Mouse (Mus musculus): ENCODE measurements around the gene Eras. TPM values are rescaled to one million over a fixed set of nuclear protein-coding genes. Genes with fewer than 3 reads are reported as not detected.
"Not testable (repeated sequence)": the region's sequence is repeated elsewhere in the genome, so short reads cannot be mapped to it uniquely, and the experiment has no call there.

The Eras gene
- polyA plus RNA-seq, 1 experiment from 2014 or later, result not detected

GRCm38 (mm10) chrX:7947108-7947899 is 18.9 kb upstream of the Eras start, which contains the start of gene Hdac6:
Gene Hdac6 (minus strand): TSS chrX:7947889.
- peak within 1 kb of the TSS; percentile 61 for H3K4me2 ChIP-seq (replicated peaks)
- H3K9me3 ChIP-seq, result no peaks in the 10 kb centered on the region
- no peaks in the 10 kb centered on the region for H3K27me3 ChIP-seq (replicated peaks)
- H3K36me3 ChIP-seq, result 0 out of 2 replicates have a peak, but pooled peaks cover 3% of the 10 kb centered on the region
- 19% methylated on average over 36 of the region's 37 CpGs for WGBS
- peak; percentile 98 for ATAC-seq (ENCODE audit: low FRiP score, low read depth)
- H3K9ac ChIP-seq, result peak within 1 kb of the TSS; percentile 54
- peak within 1 kb of the TSS; percentile 47 for H3K4me3 ChIP-seq
- no peak within 1 kb of the TSS for H3K27ac ChIP-seq
- peaks cover 6% of the 10 kb centered on the region; the same call in 1 of the 2 replicates for H3K4me1 ChIP-seq

DNA sequence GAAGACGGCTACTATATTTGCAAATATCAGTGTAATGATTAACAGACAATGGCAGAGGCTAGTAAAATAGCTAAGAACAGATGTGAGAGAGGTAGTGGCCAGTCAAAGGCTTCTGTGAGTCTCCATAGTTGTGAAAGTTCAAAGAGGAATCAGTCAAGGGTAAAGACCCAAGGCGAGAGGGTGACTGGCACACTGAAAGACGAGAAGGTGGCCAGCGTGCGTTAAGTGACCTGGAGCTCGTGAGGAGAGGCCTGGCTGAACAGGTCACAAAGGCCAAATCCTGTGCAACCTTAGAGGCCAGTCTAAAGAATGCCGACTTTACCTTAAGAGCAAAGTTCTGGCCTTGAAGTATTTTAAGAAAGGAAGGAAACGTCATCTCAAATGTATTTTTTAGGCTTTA is 17.2 kb upstream of the Eras start:
- H3K36me3 ChIP-seq, result peaks cover 3% of the 10 kb centered on the region; the same call in 1 of the 2 replicates
- no peak overlapping the region for H3K9ac ChIP-seq
- no peaks in the 10 kb centered on the region for H3K27me3 ChIP-seq (replicated peaks)
- H3K4me3 ChIP-seq, result no peak overlapping the region
- 76% methylated on average over 8 of the region's 8 CpGs for WGBS
- H3K27ac ChIP-seq, result no peak overlapping the region
- peaks cover 6% of the 10 kb centered on the region; the same call in 1 of the 2 replicates for H3K4me1 ChIP-seq
- no peak for ATAC-seq (ENCODE audit: low FRiP score, low read depth)
- no peak overlapping the region for H3K4me2 ChIP-seq (replicated peaks)
- no peaks in the 10 kb centered on the region for H3K9me3 ChIP-seq

DNA sequence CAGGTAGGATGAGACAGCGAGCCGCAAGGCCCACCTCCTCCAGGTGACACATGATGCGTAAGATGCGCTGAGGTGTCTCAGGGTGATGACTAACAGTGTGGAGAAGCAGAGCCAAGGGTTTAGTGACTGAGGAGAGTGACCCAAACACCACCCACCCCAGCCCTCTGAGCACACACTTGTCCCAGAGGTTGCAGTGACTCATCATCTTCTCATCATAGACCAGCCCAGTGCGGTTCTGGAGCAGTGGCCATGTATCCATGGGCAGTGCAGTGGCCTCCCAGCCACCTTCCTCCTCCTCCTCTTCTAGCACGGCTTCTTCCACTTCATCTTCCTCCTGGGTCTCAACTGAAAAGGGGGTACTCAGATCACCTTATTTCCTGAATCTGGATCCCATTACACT is 9.3 kb upstream of the Eras start:
- no peaks in the 10 kb centered on the region for H3K9me3 ChIP-seq
- H3K4me2 ChIP-seq (replicated peaks), result no peak overlapping the region
- H3K4me3 ChIP-seq, result no peak overlapping the region
- H3K27me3 ChIP-seq (replicated peaks), result no peaks in the 10 kb centered on the region
- H3K9ac ChIP-seq, result no peak overlapping the region
- H3K36me3 ChIP-seq, result peaks cover 32% of the 10 kb centered on the region
- no peaks in the 10 kb centered on the region for H3K4me1 ChIP-seq
- no peak for ATAC-seq (ENCODE audit: low FRiP score, low read depth)
- no peak overlapping the region for H3K27ac ChIP-seq
- 90% methylated on average over 6 of the region's 6 CpGs for WGBS

DNA sequence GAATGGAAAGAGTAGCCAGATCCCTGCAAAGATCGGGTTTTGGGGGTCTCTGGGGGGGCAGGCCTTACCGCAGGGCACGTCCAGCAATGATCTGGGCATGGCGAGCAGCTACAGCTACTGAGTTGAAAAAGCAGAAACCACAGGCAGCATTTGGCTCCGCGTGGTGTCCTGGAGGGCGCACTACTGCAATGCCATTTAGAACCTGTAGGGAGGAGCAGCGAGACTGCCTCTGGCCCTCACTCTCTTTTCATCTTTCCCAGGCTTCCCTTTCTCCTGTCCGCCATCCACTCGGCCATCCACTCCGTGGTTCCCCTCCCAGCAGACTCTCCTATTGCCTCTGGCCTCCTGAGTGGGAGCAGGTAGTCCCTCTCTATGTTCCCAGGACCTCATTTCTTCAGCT is 8.5 kb upstream of the Eras start:
- Histone ChIP-seq H3K9me3 (no peaks in the 10 kb centered on the region), H3K4me2 (replicated peaks) (no peak overlapping the region), H3K9ac (no peak overlapping the region), H3K27me3 (replicated peaks) (no peaks in the 10 kb centered on the region), H3K27ac (no peak overlapping the region), H3K4me3 (no peak overlapping the region), H3K4me1 (no peaks in the 10 kb centered on the region), H3K36me3 (peaks cover 35% of the 10 kb centered on the region)
- 38% methylated on average over 11 of the region's 11 CpGs for WGBS
- no peak for ATAC-seq (ENCODE audit: low FRiP score, low read depth)

DNA sequence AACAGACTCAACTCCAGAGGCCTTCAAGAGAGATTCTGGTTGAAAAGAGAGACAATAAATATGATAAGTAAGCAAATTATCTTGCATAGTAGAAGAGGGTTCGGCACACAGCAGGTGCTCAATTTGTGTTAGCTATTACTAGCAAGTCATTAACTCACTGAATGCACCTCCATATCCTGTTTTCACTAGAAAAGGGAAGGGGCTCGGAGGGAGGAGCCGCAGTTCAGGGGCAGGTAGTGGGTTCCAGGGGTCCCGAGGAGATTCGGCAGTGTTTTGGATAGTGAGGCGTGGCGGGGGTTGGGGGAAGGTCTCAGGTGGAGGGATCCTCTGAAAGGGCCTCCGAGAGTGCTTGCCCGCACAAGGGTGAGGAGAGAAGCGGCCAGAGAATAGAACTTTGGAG is 1.3 kb downstream of the Eras start:
- no peak for ATAC-seq (ENCODE audit: low FRiP score, low read depth)

DNA sequence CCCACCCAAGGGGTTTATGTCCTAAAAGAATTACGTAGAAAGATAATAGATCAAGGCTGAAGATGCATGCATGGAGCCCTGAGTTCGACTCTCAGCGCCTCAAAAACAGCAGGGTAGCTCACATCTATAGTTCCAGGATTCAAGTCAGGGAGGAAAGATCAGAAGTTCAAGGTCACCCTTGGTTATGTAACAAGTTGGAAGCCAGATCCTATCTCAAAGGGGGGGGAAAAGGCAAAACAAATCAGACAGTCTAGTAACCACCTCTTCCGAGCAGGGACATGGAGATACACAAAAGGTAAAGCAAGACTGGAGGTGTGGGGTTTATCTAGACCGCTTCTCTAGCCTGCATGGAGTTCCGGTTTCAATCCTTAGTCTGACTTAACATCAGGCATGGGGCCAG is 2.1 kb downstream of the Eras start:
- peaks cover 36% of the 10 kb centered on the region for H3K27me3 ChIP-seq (replicated peaks)
- no peaks in the 10 kb centered on the region for H3K9me3 ChIP-seq
- peaks cover 6% of the 10 kb centered on the region for H3K4me1 ChIP-seq
- whole genome bisulfite sequencing, result 71% methylated on average over 6 of the region's 6 CpGs
- peaks cover 2% of the 10 kb centered on the region for H3K36me3 ChIP-seq
- no peak overlapping the region for H3K9ac ChIP-seq
- no peak overlapping the region for H3K4me3 ChIP-seq
- H3K27ac ChIP-seq, result no peak overlapping the region
- ATAC-seq (ENCODE audit: low FRiP score, low read depth), result no peak
- H3K4me2 ChIP-seq (replicated peaks), result no peak overlapping the region

More for the DNA sequence above, 1.3 kb downstream of the Eras start:
- H3K27me3 ChIP-seq (replicated peaks), result peaks cover 33% of the 10 kb centered on the region
- WGBS, result 25% methylated on average over 10 of the region's 10 CpGs
- H3K36me3 ChIP-seq, result peaks cover 7% of the 10 kb centered on the region
- H3K9ac ChIP-seq, result no peak overlapping the region
- H3K4me3 ChIP-seq, result no peak overlapping the region
- no peak overlapping the region for H3K27ac ChIP-seq
- H3K4me2 ChIP-seq (replicated peaks), result no peak overlapping the region
- no peaks in the 10 kb centered on the region for H3K9me3 ChIP-seq
- H3K4me1 ChIP-seq, result peaks cover 6% of the 10 kb centered on the region

DNA sequence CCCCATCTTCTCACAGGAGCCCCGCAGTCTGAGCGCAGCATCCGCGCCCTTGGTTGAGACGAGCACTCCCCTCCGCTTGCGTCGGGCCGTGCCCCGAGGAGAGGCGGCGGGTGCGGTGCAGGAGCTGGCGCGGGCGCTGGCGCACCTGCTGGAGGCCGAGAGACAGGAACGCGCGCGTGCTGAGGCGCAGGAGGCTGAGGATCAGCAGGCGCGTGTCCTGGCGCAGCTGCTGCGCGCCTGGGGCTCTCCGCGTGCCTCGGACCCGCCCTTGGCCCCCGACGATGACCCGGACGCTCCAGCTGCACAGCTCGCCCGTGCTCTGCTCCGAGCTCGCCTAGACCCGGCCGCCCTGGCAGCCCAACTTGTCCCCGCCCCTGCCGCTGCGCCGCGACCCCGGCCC is 6.4 kb downstream of the Eras start:
- H3K9ac ChIP-seq, result peak overlapping the region; percentile 49
- no peak for ATAC-seq (ENCODE audit: low FRiP score, low read depth)
- no peaks in the 10 kb centered on the region; the same call in 1 of the 2 replicates for H3K36me3 ChIP-seq
- H3K9me3 ChIP-seq, result no peaks in the 10 kb centered on the region
- H3K27me3 ChIP-seq (replicated peaks), result peaks cover 27% of the 10 kb centered on the region
- WGBS, result 14% methylated on average over 42 of the region's 48 CpGs
- peak overlapping the region; percentile 62 for H3K4me2 ChIP-seq (replicated peaks)
- H3K27ac ChIP-seq, result no peak overlapping the region
- H3K4me1 ChIP-seq, result peaks cover 6% of the 10 kb centered on the region
- peak overlapping the region; percentile 34 for H3K4me3 ChIP-seq

DNA sequence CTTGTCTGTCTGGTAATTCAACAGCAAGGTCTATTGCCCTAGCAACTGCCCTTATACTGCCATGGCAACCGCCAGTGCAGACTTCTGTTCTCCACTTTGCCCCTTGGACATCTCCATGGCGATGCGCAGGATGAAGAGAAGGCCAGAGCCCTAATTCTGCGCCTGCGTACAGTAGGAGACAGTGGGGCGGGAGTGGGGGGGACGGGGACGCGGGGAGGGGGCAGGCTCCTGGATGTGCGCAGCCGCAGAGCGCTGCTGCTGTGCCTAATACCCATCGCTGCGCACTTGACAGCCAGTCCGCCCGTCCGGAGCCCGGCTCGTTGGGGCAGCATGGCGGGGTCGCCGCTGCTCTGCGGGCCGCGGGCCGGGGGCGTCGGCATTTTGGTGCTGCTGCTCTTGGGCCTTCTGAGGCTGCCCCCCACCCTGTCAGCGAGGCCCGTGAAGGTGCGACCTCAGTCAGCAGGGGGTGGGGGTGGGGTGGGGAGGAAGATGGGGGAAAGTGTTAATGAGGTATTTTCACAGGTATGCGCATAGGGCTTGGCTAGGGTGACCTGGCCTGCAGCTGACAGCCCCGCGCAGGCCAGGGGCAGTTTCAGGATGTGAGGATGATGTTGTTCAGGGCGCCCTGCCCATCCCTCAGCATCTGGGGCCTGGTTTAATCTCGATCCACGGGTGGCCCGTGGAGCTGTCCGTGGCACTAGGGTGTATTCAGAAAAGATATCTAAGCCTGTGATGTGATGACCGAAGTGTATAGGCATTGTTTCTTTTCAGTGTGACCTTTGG is 8.6 kb downstream of the Eras start, which contains the start of gene Pcsk1n:
Pcsk1n (plus strand) TSS at position 222 of the 783 bp plus-strand sequence.
- ATAC-seq (ENCODE audit: low FRiP score, low read depth), result peak; percentile 88
- Histone ChIP-seq H3K9me3 (no peaks in the 10 kb centered on the region), H3K9ac (peak within 1 kb of the TSS; percentile 58), H3K4me2 (replicated peaks) (peak within 1 kb of the TSS; percentile 62), H3K27me3 (replicated peaks) (peaks cover 14% of the 10 kb centered on the region), H3K4me3 (peak within 1 kb of the TSS; percentile 40), H3K36me3 (no peaks in the 10 kb centered on the region; the same call in 1 of the 2 replicates), H3K27ac (0 out of 2 replicates have a peak within 1 kb of the TSS, but pooled peaks have one; percentile 46), H3K4me1 (peaks cover 6% of the 10 kb centered on the region)
- 21% methylated on average over 40 of the region's 40 CpGs for WGBS

GRCm38 (mm10) chrX:7917960-7918359 is 10.4 kb downstream of the Eras start:
- not testable (repeated sequence) for ATAC-seq (ENCODE audit: low FRiP score, low read depth); H3K4me1 ChIP-seq; H3K9me3 ChIP-seq; H3K27me3 ChIP-seq (replicated peaks); H3K4me3 ChIP-seq; H3K27ac ChIP-seq; H3K36me3 ChIP-seq; H3K9ac ChIP-seq; H3K4me2 ChIP-seq (replicated peaks)
- WGBS, result 73% methylated on average over 6 of the region's 6 CpGs

- H3K9me3 ChIP-seq; H3K4me1 ChIP-seq; H3K27ac ChIP-seq; H3K4me3 ChIP-seq; H3K36me3 ChIP-seq; H3K27me3 ChIP-seq (replicated peaks); H3K9ac ChIP-seq; ATAC-seq (ENCODE audit: low FRiP score, low read depth); H3K4me2 ChIP-seq (replicated peaks): not testable (repeated sequence)
- WGBS, result 41% methylated on average over 3 of the region's 3 CpGs
Observed at GRCm38 (mm10) chrX:7915669-7916068, 12.7 kb downstream of the Eras start.

DNA sequence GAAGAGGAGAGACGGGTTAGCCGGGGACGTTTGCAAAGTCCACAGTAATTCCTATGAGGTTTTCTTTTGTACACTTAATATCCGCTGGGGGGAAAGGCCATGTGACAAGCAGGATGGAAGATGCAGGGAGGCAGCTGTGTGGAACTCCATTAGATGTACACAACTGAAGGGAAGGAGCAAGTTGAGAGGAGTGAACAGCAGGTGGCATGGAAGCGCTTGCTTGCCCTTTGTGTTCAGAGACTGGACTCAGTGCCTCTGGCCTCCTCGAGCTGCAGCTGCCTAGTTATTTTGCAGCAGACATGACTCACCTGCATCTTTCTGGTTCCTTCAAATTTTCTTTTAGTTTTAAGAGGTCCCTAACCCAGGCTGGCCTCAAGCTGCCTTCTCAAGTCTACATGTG is 17.9 kb downstream of the Eras start:
- no peak for ATAC-seq (ENCODE audit: low FRiP score, low read depth)
- no peak overlapping the region for H3K27ac ChIP-seq
- H3K27me3 ChIP-seq (replicated peaks), result no peaks in the 10 kb centered on the region
- WGBS, result 59% methylated on average over 6 of the region's 6 CpGs
- no peaks in the 10 kb centered on the region for H3K9me3 ChIP-seq
- peaks cover 8% of the 10 kb centered on the region; the same call in 1 of the 2 replicates for H3K36me3 ChIP-seq
- no peak overlapping the region for H3K9ac ChIP-seq
- H3K4me3 ChIP-seq, result no peak overlapping the region
- H3K4me2 ChIP-seq (replicated peaks), result no peak overlapping the region
- no peaks in the 10 kb centered on the region for H3K4me1 ChIP-seq

DNA sequence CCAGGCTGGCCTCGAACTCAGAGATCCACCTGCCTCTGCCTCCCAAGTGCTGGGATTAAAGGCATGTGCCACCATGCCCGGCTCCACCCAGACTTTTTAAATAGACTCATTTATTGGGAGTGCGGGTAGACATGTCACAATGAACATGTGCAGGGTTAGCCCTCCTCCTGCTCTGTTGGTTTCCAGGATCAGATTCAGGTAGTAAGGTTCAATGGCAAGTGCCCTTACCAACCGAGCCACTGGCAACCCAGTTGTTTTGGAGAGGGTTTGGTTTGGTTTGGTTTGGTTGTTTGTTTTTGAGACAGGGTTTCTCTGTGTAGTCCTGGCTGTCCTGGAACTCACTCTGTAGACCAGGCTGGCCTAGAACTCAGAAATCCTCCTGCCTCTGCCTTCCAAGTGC is 19.2 kb downstream of the Eras start, which contains the start of gene Gm10490:
Gm10490 (plus strand) TSS at position 301 of the 400 bp plus-strand sequence.
- not testable (repeated sequence) for H3K4me2 ChIP-seq (replicated peaks); ATAC-seq (ENCODE audit: low FRiP score, low read depth); H3K27ac ChIP-seq; H3K9ac ChIP-seq; H3K4me3 ChIP-seq; H3K4me1 ChIP-seq; H3K27me3 ChIP-seq (replicated peaks); H3K36me3 ChIP-seq; H3K9me3 ChIP-seq
- 92% methylated on average over 4 of the region's 4 CpGs for WGBS

Measured in neural tube, embryonic 12.5 days (tissue).